Mouse (Mus musculus): Measurements from ENCODE around the gene Clic4.
"Not testable (repeated sequence)": the region's sequence is repeated elsewhere in the genome, so short reads cannot be mapped to it uniquely, and the experiment has no call there.

Clic4 gene

DNA sequence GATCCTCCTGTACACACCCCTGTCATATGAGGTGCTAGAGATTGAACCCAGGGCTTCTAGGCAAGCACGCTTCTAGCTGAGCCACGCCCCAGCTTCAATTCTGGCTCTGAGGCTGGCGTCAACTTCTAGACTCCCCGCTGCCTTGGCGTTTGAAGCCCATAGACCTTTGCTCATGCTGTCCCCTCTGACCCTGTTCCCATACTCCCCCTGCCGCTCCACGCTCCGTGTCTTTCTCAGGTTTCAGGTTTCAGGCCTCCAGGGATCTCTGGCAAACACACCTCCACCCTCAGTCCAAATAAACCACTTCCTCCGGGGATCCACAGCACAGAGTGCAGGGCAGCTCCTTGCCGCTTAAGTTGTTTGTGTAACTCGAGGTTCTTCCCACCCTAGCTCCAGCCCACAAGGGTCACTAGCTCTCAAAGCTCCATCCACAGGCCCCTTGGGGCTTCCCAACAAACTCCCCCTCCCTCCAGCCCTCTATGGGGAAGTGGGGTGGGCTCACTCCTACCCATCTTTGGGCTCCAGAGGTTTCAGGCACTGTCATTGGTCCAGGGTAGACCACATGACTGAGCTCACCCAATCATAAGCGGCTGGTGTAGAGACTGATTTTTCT lies 20.0 kb upstream of the Clic4 start:
- DNase-seq (ENCODE audit: low read depth, low spot score): no peak

DNA sequence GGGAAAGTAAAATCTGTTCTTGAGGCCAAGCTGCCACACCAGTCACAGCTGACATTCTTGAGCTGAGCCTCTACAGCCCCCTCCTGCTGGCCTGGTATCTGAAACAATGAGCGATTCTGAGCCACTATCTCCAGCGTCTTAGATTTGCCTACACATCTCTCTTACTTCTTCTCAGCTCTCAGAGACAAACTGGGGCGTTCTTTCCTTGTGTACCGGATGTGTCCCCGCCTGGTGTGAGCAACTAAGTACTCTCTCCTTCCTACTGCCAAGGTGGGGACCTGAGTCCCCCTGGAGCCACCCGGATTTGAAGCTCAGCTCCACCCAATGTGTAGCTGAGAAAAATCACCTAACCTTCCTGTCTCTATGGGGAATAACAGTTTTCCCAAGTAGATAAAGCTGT lies 19.2 kb upstream of the Clic4 start:
- no peak for DNase-seq (ENCODE audit: low read depth, low spot score)

DNA sequence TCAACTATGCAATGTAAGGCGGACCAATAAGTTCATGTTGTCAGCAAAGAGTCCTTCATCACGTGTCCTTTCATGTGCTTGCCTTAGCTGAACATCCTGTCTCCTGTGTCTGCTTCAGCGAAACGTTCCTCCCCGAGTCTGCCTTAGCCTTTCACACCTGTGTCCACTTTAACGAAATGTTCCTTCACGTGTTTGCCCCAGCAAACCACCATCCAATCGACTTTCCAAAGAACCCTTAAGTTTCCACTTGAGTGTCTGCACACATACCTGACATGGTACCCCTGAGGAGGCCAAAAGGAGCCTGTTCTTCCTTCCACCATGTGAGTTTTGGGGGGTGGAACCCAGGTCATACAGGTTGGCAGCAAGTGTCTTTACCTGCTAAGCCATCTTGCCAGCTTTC lies 18.6 kb upstream of the Clic4 start:
- DNase-seq (ENCODE audit: low read depth, low spot score): no peak

DNA sequence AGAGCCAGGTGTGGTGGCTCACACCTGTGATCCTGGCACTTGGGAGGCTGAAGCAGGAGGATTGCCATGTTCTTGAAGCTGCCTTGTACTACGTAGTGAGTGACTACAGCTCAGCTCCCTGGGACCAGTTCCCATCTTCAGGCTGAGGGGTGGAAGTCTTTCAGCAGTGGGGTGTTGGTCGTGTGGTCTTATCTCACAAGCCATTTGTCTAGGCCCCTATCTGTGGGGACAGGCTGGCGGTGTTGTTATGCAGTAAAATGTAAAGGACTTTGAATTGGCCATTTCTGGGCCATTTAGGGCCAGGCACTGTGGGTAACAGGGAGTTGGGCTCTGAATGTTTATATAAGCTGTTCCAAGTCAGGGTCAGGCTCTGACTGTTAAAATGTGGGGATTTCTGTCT lies 15.4 kb upstream of the Clic4 start:
- DNase-seq (ENCODE audit: low read depth, low spot score): no peak

DNA sequence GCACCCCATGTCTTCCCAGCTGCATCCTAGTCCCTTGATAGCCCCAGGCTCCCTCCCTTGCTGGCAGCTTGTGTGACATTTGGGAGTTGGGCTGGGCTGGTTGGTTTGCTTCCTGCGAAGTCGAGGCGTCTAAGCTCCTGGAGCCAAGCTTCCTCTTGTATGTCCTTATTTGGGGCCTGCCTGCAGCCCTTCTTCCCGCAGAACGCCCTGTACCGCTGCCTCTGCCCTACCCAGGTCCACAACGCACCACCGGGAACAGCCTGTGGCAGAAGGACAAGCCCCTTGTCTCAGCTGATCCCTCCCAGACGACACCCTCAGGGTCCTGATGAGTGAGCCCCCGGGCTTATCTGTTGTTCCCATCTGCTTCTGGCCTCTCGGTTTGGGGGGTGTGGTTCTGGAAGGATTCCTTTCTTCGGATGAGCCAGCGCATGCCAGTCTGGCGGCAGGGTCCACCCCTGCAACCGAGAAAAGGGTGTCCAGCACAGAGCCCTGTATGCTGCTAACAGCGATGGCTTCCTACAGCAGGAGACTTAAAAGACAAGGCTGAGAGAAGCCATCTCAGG lies 14.3 kb upstream of the Clic4 start:
- peak; percentile 18 for DNase-seq (ENCODE audit: low read depth, low spot score)

DNA sequence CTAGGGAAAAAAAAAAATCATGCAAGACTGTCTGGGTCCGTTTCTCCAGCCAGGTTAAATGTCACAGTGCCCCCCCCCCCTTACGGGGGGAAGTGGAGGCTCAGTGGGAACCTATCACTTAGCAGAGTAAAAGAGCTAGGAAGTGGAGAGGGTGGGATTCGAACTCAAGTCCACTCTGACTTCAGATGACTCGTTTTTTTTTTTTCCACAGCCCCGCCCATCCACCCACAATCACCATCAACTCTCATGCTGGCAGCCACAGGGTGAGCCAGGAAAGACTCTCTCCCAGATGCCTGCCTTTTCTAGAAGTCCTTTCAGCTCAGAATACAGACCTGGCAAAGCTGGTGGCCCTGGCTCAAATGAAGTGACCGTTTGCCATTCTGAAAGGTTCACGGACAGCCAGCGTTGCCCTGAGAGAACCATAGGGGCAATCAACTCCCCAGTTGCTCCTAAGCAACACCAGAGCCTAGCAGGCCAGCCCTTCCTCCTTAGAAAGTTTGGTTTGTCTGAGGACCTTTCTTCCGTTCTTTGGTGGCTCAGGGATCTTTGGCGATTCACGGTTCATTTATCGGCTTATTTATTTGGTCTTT lies 13.5 kb upstream of the Clic4 start:
- DNase-seq (ENCODE audit: low read depth, low spot score): no peak

DNA sequence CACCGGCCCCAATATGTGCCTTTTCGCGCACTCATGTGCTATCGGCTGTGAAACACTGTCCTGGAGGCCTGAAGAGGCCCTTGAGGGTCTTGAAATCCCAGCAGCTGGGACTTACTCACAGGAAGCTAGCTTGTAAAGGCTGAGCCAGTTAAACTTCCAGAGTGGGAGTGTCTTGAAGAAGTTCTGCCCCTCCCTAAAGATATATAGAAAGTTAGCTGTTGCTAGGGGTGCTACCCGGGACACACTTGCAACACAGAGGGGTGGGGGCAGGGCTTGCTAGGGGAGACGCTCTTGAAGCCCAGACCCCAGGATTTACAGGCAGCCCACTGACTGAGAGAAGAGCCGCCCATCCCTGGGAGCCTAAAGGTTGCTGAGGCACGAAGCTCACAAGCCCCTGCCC lies 12.8 kb upstream of the Clic4 start:
- DNase-seq (ENCODE audit: low read depth, low spot score): no peak

DNA sequence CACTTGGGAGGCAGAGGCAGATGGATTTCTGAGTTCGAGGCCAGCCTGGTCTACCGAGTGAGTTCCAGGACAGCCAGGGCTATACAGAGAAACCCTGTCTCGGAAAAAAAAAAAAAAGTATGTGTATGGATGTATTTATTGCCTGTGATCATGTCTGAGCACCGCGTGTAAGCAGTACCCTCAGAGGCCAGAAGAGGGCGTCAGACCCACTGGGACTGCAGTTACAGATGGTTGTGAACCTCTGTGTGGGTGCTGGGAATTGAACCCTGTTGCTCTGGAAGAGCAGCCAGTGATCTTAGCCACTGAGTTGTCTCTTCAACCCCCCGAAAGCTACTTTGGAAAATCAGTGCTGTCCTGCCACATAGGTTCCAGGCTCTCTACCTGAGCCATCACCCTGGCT lies 11.3 kb upstream of the Clic4 start:
- DNase-seq (ENCODE audit: low read depth, low spot score): no peak

DNA sequence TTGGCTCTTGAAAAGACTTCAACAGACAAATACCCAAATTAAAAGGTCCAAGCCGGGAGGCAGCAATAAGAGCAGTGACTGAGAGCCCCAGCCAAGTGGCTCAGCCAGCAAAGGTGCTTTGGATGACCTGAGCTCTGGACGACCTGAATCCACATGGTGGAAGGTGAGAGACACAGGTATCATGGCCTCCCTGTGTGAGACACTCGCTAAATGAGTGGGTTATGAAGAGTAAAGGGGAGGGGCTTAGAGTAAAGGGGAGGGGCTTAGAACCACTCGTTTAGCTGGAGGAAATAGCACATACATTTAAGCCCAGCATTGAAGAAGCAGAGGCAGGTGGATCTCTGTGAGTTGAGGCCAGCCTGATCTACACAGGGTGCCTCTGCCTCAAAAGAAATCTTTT lies 10.8 kb upstream of the Clic4 start:
- no peak for DNase-seq (ENCODE audit: low read depth, low spot score)

DNA sequence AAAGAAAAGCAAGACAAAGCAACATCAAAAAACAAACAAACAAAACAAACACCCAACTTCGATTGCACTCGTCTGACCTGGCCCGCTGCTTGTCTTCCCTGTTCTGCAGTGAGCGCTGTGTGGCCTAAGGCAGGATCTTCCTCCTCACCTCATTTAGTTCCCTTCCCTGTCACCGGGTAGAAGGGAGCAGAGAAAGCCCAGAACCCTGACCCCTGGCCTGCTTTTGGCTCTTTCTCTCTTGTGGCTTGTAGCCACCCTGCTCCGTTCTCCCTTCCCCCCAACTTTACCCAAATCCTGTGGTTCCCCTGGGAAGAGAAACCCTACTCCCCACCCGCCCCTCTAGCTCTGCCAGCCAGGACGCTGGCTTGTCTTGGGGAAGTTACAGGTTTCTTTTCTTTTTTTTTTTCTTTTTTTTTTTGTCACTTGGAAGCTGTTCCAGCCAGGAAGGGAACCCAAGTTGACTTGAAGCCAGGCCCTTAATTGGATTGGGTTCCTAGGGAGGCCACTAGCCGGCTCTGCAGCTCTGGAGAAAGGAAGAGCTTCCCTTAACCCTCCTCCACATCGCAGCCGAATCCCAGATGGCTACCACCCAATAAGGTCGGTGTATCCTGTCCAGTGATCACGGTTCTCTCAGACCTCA lies 10.2 kb upstream of the Clic4 start:
- no peak for DNase-seq (ENCODE audit: low read depth, low spot score)

DNA sequence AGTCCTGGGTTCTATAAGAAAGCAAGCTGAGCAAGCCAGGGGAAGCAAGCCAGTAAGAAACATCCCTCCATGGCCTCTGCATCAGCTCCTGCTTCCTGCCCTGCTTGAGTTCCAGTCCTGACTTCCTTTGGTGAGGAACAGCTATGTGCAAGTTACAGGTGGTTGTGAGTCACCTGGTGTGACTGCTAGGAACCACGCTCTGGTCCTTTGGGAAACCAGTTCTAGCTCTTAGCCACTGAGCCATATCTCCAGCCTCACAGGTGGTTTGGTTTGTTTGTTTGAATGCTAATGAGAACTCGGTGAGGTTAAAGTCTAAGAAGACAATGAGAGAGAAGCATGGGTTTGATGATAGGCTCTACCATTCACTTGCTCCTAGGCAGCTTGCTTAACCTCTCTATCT lies 7.4 kb upstream of the Clic4 start:
- DNase-seq (ENCODE audit: low read depth, low spot score): not testable (repeated sequence)

DNA sequence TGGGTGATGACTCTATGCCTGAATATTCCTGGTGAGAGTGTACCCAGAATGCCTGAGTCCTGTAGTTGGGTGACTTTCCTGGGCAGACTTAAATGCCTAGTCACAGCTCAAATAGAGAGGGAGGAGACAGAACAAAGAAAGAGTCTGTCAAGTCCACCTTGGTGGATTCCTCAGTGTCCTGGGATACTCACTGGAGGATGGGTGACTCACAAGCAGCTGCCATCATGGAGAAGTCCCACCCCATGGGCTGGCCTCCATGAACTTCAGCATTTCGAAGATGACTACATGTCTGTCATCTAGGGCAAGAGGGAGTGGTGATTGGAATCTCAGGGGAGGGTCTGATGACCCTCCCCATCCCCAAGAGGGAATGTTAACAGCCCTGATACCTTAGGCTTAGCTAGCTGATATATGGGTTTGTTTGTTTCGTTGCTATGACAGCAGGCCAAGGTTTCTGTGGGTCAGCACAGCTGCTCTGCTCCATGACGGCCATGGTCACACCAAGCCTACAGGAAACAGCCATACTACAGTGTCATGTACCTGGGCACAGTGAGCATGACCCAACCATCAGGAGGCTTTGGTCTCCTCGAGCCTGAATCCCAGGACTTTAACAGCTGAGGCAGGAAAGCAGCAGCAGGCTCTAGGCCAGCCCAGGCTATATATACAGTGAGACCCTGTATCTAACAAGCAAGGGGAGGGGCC lies 4.2 kb upstream of the Clic4 start:
- no peak for DNase-seq (ENCODE audit: low read depth, low spot score)

DNA sequence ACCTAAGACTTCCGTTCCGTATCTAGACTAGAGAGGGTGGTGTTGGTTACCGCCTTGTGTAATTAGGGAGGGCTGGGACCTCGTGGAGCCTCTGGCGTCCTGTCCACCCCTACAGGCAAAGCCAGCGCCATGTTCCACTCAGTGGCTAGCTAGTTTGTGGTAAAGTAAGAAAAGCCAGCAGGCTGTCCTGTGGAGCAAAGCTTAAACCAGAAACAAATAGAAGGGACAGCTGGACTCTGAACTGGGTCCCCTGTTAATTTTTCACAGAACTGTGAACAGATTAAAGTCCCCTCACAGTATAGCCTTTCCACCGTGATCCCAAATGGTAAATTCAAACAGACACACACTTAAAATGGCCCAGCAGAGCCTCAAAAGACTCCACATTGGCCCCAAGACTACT lies 2.1 kb upstream of the Clic4 start:
- DNase-seq (ENCODE audit: low read depth, low spot score): no peak

DNA sequence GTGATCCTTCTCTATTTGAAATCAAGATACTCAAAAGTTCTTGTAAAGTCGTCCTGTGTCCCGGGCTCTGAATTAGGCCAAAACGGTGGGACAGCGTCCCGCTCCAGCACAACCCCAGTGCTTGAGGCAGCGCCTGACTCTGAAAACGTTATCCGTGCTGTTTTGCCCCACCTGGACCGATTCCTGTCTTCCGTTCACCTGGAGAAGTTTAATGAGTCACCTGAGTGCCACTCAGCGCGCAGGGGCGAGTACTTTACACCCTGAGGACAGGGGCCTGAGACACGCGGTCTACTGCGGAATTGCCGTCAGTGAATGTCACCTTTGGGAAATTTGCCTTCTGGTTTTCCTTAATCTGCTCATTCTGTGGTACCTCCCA lies 681 bp upstream of the Clic4 start:
- DNase-seq (ENCODE audit: low read depth, low spot score): no peak

DNA sequence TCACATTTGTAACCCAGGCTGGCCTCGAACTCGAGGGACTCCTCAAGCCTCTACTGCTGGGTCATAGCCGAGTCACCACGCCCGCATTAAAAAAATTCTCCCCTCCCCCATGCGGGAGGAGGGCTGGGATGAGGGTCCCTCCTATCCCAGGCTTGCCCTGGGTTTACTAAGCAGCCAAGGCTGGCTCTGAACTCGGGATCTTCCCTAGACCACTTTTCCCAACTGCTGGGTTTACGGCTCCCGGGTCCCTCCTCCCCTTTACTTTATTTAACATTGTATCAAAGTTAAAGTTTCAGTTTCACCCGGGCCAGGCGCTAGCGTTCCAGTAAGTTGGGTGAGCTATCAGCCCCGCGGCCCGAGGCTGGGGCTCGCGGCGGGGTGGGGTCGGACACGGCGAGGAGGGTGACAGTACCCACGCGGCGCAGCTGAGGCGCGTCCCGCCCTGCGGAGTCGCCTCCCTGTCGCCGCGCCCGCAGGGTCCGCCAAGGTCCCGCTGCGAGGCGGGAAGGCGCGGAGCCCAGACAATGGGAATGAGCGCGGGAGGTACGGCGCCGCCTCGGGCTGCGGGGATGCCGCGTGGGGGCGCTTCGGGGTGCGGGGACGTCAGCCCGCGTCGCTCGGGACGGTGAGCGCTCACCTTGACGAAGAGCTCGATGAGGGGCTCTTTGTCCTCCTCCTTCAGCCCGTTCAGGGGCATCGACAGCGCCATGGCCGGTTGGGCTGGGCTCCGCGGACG lies 565 bp downstream of the Clic4 start:
- no peak for DNase-seq (ENCODE audit: low read depth, low spot score)

DNA sequence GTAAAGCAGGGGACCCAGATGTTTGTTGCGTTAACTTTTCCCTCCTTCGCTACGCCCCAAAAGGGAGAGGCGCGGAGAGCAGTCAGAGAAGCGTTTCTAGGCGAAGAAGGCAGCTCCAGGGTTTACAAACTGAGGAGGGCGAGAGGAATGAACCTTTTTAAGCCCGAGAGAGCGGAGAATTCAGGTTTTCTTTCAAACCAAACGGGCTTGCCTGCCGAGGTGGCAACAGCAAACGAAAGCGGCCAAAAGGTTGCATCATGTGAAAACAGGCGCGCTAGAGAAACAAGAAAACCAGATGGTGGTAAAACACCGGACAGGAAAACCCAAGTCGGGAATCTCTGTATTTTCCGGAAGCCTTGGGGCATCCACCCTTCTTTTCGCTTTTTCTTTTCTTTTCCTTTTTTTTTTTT lies 1.2 kb downstream of the Clic4 start:
- peak; percentile 30 for DNase-seq (ENCODE audit: low read depth, low spot score)

DNA sequence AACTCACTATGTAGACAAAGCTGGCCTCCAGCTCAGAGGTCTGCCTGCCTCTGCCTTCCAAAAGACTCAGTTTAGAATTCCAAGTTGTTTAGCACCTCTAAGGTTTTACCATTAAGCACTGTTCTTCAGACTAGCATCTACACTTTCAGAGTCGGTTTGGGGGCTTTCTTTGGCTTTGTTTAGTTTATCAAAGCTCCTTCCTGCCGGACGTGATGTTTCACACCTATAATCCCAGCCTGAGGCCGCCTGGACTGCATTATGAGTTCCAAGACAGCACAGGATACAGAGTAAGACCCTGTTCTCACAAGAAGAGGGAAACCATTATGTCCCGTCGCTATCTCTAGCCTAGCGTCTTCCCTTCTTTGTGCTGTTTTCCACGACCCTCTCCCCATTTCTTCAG lies 2.1 kb downstream of the Clic4 start:
- no peak for DNase-seq (ENCODE audit: low read depth, low spot score)

DNA sequence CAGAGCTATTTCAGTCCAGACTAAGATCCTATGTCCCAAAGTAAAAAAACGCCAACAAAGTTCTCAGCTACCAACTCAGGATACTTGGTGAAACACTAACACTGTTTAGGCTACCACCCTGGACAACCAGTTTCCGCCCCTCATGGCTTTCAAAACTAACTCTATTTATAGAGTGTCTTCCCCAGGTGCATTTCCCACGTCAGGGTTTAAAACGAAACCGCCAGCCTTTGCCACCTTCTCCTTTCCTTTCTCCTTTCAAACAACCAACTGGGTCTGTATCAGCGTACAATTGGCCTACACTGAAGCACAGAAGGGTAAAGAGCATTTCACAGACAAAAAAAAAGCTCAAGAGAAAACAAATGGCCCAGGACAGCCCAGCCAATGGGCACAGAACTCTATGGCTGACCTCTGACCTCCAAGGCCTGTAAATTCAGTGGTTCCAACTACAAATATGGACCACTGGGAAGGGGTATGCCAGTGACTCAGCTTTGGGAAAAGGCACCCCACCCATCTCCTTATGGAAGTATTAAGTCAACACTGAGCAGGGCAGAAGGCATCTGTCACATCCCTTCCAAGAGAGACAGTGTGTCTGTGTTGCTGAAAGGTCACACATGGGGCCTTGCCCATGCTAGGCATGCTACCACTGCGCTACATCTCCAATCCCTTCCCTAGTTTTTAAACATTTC lies 2.8 kb downstream of the Clic4 start:
- no peak for DNase-seq (ENCODE audit: low read depth, low spot score)

DNA sequence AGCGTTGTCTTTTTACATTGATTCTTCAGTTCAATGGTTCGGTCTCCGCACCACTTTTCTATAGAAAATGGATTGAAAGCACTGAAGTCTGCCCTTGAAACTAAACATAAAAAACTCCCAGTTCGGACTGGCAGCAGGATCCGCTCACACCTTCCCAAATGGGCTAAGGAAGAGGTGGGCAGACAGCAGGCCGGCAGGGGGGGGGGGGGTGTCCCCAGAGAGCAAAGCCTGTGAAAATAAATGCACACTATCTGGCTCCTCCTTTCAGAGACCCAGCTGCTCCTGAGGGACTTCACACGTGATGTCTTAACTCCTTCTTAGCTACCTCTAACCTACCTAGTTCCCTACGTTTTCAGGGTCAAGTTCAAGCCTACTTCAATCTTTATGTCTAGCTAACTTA lies 5.1 kb downstream of the Clic4 start:
- no peak for DNase-seq (ENCODE audit: low read depth, low spot score)

DNA sequence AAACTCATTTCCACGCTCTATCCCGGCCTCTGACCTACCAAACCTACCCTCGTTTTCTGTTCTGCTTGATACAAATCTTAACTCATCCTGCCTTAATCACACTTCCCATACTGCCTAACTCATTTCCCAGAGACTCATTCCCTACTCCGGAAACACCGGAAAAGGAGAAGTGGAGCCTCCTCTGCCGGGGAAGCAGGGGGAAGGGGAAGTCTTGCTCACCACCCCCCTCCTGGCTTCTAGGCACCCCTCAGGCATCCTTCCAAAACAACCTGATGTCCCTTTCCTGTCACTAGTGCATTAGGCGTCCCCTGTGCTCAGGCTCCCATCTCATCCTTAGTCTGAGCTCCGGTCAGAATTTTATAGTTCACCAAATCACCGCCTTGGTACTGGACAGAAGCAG lies 5.6 kb downstream of the Clic4 start:
- no peak for DNase-seq (ENCODE audit: low read depth, low spot score)

DNA sequence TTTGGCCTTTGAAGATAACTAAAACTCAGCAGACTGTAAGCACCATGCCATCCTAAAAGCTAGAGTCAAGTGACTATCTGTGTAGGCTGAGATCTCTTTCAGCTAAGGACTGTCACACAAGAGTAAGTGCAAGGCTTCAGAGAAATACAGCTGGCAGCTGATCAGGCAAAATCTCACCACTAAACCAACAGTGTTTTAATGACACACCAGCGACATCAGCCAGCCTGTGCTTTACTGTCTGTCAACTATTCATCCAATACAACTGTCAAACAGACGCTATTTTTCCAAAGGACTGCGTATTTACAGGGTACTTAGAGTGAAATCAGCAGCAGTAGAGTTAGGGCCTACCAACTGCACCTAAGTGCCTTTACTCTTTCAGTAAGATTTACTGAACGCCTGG lies 12.2 kb downstream of the Clic4 start:
- peak; percentile 25 for DNase-seq (ENCODE audit: low read depth, low spot score)
